Mouse (Mus musculus) testis, adult 2 months (tissue): ENCODE data around the gene Hmga1. TPM values are rescaled to one million over a fixed set of nuclear protein-coding genes. Genes with fewer than 3 reads are reported as not detected.

Experiments
- H3K27ac ChIP-seq: fragments of 200-500 bp; 2 replicates; pipeline ENCODE4 v1.5.1; 2012; ENCODE audit warnings: low read depth, low read length; ENCODE audit not compliant: control insufficient read depth, insufficient read depth
- H3K27me3 ChIP-seq: fragments of 200-500 bp; 2 replicates; pipeline ENCODE4 v1.6.1; 2012; ENCODE audit warnings: mild to moderate bottlenecking, low read length, moderate library complexity; ENCODE audit not compliant: control insufficient read depth, insufficient read depth
- H3K36me3 ChIP-seq: fragments of 200-500 bp; 2 replicates; pipeline ENCODE4 v1.6.1; 2012; ENCODE audit warnings: mild to moderate bottlenecking, low read length; ENCODE audit not compliant: control insufficient read depth, insufficient read depth
- H3K4me1 ChIP-seq: fragments of 200-500 bp; 2 replicates; pipeline ENCODE4 v1.6.1; 2012; ENCODE audit warnings: low read length; ENCODE audit not compliant: control insufficient read depth, insufficient read depth
- H3K4me3 ChIP-seq: fragments of 200-500 bp; 2 replicates; pipeline ENCODE4 v1.5.1; 2012; ENCODE audit warnings: low read depth, mild to moderate bottlenecking, low read length, moderate library complexity, mixed read lengths; ENCODE audit not compliant: control insufficient read depth
- CTCF ChIP-seq: fragments of 200-500 bp; IDR thresholded peaks from 2 replicates; pipeline ENCODE4 v1.5.1; 2012; ENCODE audit warnings: low read depth, mild to moderate bottlenecking, inconsistent platforms, low read length, moderate library complexity; ENCODE audit not compliant: control insufficient read depth, insufficient read depth, insufficient replicate concordance
- POLR2A ChIP-seq: fragments of 200-500 bp; IDR thresholded peaks from 2 replicates; pipeline ENCODE4 v1.6.1; 2012; ENCODE audit warnings: low read depth, mild to moderate bottlenecking, inconsistent platforms, low read length, moderate library complexity; ENCODE audit not compliant: control insufficient read depth
- polyA plus RNA-seq: library from polyadenylated mRNA; depleted of rRNA; stranded (reverse); fragments of >200 nt; gene quantifications from 2 replicates; pipeline ENCODE4 v1.2.3, GENCODE M21; 2012

Hmga1 gene
- polyA plus RNA-seq, 1 experiment, result 68.4 TPM

DNA sequence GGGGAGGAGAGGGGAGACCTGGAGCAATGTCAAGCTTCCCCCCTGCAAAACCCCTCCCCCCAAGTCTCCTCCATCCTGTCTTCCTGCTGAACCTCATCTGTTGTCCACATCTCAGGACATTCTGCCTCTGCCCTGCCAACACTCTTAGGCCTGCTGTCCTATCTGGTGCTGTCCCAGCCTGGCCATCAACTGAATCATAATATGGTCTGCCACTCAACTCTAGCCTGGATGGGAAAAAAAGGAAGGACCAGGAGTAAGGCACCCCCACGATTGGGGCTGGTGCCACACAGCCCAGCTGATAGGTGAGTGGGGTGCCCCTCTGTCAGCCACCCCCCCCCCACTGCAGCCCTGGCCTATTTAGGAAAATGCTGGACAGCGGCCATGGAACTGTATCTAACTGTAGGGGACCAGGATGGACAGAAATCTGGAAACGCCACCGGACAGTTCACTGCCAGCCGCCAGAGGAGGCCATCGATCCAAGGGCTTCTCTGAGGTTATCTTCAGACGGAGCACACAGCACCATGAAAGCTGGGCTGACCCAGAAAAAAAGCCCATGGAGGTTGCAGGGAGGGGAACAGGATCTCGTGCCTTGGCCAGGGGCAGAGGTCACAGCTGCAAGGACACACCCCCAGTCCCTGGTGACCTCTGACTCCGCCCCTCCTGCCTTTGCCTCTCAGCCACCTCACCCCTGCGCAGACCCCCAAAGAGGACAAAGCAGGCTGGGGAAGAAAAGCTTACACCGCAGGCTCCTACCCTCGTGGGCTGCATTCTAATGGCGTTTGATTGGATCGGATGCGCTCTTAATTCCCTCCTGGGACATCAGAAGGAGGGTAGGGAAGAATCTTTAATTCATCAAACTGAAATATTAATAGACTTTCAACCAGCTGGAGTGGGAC, 37.3 kb upstream of the Hmga1 start:
- H3K4me3 ChIP-seq, result no peak overlapping the region
- H3K36me3 ChIP-seq, result no peaks in the 10 kb centered on the region
- H3K4me1 ChIP-seq, result peaks cover 6% of the 10 kb centered on the region
- no peak for TF ChIP-seq POLR2A
- TF ChIP-seq CTCF, result no peak
- H3K27me3 ChIP-seq, result no peaks in the 10 kb centered on the region
- H3K27ac ChIP-seq, result no peak overlapping the region

DNA sequence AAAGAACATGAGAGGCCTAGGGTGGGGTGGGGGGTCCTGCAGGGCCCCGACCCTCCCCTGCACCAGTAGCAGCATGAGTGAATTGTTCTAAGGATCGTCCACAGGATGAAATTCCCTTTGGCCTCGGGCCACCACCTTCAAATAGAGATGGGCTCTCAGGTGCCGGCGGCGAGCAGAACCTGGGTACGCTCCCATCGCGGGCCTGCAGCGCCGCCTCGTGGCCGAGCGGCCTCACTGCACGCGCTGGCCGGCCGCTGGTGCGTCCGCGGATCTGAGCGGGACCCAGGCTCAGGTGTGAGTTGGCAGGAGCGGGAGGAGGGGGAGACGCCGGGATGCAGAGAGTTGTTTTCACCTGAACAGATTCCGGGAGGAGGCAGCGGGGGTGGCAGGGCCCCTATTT, 35.7 kb upstream of the Hmga1 start:
- Histone ChIP-seq H3K4me1 (peaks cover 6% of the 10 kb centered on the region), H3K27ac (no peak overlapping the region), H3K27me3 (no peaks in the 10 kb centered on the region), H3K36me3 (no peaks in the 10 kb centered on the region), H3K4me3 (peak overlapping the region; percentile 63)
- TF ChIP-seq CTCF (peak; percentile 98), POLR2A (no peak)

DNA sequence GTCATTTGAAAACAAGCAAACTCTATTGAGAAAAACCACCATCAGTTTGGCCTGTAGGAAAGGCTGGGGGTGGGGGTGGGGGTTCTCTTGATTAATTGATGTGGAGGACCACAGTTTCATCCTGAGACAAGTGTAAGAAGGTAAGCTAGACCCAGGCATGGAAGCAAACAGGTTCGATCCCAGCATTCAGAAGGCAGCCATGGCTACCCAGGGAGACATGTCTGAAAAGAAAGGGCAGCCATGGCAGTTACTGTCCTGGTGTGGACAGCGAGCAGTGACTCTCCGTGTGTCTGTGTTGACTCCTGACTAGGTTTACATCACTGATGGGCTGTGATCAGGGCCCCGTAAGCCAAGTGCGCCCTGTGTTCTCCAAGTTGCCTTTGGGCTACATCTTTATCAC, 35.0 kb upstream of the Hmga1 start, which contains the start of gene Grm4:
Grm4 (minus strand) TSS at position 101 of the 400 bp plus-strand sequence.
- Histone ChIP-seq H3K36me3 (no peaks in the 10 kb centered on the region), H3K4me3 (peak within 1 kb of the TSS; percentile 63), H3K27me3 (no peaks in the 10 kb centered on the region), H3K27ac (no peak within 1 kb of the TSS), H3K4me1 (peaks cover 6% of the 10 kb centered on the region)
- TF ChIP-seq CTCF (no peak), POLR2A (no peak)

DNA sequence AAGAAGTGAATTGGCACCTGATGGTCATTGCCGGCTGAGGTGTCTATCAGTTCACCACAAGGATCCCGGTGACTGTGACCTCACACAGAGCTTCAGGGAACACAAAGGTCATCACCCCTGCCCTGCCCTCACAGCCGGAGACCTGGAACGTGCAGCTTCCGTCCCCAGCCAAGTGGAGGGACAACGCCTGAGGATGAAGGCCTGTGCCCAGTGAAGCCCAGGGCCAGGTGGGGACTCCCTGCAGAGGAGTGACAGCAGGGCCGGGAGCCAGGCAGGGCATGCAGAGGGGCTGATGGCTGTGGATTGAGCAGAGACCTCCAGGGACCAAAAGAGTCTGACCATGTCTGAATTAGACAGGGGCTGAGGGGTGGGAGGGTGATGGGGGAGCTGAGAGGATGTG, 33.2 kb upstream of the Hmga1 start:
- Histone ChIP-seq H3K4me3 (no peak overlapping the region), H3K27ac (no peak overlapping the region), H3K36me3 (no peaks in the 10 kb centered on the region), H3K27me3 (no peaks in the 10 kb centered on the region), H3K4me1 (peaks cover 6% of the 10 kb centered on the region)
- TF ChIP-seq CTCF, result no peak
- TF ChIP-seq POLR2A, result no peak

DNA sequence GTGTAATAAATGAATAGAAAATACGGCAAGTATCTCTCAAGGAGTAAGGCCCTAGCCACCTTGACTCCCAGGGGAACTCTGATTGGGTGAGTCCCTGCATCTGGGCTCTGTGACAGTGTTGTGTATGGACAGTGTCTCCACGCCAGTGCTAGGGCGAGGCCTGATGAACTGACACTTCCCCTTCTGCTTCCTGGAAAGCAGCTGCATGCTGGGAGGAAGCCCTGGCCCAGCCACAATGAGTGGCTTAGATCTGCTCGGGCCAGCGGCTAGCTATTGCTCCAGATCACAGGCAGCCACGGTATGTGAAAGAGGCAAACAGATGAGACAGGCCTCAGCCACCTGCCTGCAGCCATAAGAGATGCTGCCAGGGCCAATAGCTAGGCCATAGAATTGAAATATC, 29.1 kb upstream of the Hmga1 start:
- Histone ChIP-seq H3K4me3 (no peak overlapping the region), H3K27me3 (no peaks in the 10 kb centered on the region), H3K36me3 (no peaks in the 10 kb centered on the region), H3K4me1 (no peaks in the 10 kb centered on the region), H3K27ac (no peak overlapping the region)
- TF ChIP-seq CTCF, result no peak
- no peak for TF ChIP-seq POLR2A

- H3K4me1 ChIP-seq, result no peaks in the 10 kb centered on the region
- no peaks in the 10 kb centered on the region for H3K27me3 ChIP-seq
- TF ChIP-seq CTCF (no peak), POLR2A (no peak)
- H3K27ac ChIP-seq, result no peak overlapping the region
- H3K4me3 ChIP-seq, result no peak overlapping the region
- no peaks in the 10 kb centered on the region for H3K36me3 ChIP-seq
Measured at GRCm38 (mm10) chr17:27528030-27528429, 28.3 kb upstream of the Hmga1 start.

DNA sequence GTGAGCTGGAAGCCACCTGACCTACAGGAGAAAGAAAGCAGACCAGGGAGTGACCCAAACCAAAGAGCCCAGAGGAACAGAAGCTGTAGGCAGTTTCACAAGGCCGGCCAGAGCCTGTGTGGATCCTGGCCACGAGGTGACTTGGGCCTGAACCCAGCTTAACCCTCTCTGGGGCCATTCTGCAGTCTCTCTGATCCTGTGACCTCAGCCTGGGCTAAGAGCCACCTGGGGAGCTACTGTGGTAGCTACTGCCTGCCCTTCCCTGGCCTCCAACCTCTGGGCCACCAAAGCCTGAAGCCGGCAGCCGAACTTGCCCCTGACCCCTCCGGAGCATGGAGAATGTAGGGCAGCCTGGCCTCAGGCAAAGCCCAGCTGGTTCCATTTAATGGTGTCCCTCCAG, 27.5 kb upstream of the Hmga1 start:
- TF ChIP-seq POLR2A, result no peak
- TF ChIP-seq CTCF, result no peak
- Histone ChIP-seq H3K4me3 (no peak overlapping the region), H3K27ac (no peak overlapping the region), H3K36me3 (no peaks in the 10 kb centered on the region), H3K4me1 (no peaks in the 10 kb centered on the region), H3K27me3 (no peaks in the 10 kb centered on the region)
